Mouse (Mus musculus) CH12F3 (cell line): Measurements from ENCODE around the gene Atad5.
"Not testable (repeated sequence)": the region's sequence is repeated elsewhere in the genome, so short reads cannot be mapped to it uniquely, and the experiment has no call there.

Experiments
- in situ Hi-C: fragments of 300-500 bp; cut with MboI; formaldehyde crosslinking; loops from 2 replicates; pipeline ENCODE4 v1.14.3; 2020; ENCODE audit warnings: low sequenced_read_pairs

Atad5 gene

GRCm38 (mm10) chr11:80148313-80148712, 59.1 kb downstream of the Atad5 start:
- in situ Hi-C loops, result no loop called here

DNA sequence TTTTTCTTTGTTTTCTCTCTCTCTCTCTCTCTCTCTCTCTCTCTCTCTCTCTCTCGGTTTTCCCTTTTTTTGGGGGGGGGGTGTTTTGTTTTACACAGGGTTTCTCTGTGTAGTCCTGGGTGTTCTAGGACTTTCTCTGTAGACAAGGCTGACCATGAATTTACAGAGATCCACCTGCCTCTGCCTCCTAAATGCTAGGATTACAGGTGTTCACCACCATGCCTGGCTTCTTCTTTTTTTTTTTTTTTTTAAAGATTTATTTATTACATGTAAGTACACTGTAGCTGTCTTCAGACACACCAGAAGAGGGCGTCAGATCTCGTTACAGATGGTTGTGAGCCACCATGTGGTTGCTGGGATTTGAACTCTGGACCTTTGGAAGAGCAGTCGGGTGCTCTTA, 59.8 kb downstream of the Atad5 start:
- in situ Hi-C loops, result not testable (repeated sequence)

DNA sequence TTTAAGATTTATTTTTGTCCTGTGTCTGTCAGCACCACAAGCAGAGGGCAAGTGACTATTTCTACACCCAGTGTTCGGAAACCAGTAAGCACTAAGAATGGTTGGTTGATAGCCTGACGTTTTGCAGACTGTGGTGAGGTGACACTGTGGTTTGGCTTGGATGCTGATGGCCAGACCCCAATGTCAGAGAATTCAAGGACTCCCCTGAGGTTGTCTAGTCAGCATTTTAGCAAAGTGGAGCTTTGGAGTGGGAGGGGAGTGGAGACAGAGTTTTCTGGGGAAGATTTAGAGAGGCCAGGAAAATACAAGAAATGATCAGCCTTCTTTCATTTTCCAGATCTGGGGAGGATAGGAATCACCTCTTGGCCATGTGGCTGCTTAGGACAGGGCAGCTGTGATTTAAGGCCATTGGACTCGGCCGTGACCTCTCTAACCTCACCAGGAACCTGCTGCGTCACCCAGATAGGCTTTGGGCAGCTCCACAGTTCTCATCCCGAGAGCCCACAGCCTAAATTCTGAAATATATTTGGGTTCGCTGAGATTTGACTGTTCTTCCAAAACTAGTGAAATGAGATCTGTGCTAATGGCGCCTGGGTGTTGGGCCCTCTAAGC, 60.3 kb downstream of the Atad5 start:
- in situ Hi-C loops, result no loop called here

GRCm38 (mm10) chr11:80150566-80150965, 61.4 kb downstream of the Atad5 start:
- in situ Hi-C loops, result no loop called here

GRCm38 (mm10) chr11:80151541-80151940, 62.3 kb downstream of the Atad5 start:
- in situ Hi-C loops, result no loop called here

- in situ Hi-C loops, result no loop called here
Measured at GRCm38 (mm10) chr11:80152376-80152775, 63.2 kb downstream of the Atad5 start.

DNA sequence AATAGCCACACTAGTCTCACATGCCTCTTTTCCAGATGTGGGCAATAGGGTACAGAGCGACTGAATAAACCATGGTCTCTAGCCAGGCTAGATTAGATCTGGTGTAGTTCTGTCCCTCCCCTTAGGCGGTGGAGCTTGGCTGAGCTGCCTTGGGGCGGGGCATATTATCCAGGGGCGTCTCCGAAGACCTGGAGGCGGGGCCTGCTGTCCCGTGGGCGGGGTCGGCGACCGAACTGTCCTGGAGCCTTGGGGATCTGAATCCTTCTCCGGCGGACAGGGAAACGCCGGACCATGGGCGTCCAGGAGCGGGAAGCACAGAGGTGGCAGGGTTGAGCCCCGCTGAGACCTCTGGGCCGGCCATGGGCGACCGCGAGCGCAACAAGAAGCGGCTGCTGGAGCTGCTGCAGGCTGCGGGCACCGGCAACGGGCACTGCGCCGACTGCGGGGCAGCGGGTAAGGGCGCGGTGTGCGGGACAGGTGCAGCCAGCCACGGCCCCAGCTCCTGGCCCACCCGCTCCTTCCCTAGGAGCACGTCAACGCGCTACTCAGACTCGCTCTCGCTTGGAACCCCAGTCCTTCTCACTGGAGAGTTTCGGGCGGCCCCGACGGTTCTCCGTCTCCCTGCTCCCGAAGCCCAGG, 64.8 kb downstream of the Atad5 start, which contains the start of gene Adap2:
TSS of gene Adap2 (plus strand) at position 249 of the 639 bp plus-strand sequence.
- in situ Hi-C loops, result no loop called here

DNA sequence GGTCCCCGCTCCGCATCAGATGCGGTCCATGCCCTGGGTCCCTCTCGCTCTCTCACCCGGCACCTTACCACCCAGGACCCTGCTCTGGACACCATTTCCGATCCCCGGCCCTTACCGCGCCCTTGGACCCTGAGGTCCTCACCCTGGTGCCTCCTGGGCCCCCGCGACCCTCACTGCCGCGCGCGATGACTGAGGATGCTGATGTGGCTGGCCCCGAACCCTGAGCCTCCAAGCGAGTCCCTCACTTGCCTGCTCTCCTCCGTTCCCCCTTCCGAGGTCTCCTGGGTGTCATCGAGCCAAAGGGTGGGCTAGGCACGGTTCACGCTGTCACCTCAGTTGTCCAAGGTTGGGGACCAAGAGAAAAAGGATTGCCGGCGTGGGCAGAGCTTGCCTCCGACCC, 65.3 kb downstream of the Atad5 start:
- in situ Hi-C loops, result no loop called here

- in situ Hi-C loops, result no loop called here
Measured at GRCm38 (mm10) chr11:80155541-80155940, 66.3 kb downstream of the Atad5 start.

GRCm38 (mm10) chr11:80155961-80156360, 66.8 kb downstream of the Atad5 start:
- in situ Hi-C loops, result no loop called here

GRCm38 (mm10) chr11:80156841-80157240, 67.6 kb downstream of the Atad5 start:
- in situ Hi-C loops, result no loop called here

GRCm38 (mm10) chr11:80159018-80159417, 69.8 kb downstream of the Atad5 start:
- in situ Hi-C loops, result no loop called here

DNA sequence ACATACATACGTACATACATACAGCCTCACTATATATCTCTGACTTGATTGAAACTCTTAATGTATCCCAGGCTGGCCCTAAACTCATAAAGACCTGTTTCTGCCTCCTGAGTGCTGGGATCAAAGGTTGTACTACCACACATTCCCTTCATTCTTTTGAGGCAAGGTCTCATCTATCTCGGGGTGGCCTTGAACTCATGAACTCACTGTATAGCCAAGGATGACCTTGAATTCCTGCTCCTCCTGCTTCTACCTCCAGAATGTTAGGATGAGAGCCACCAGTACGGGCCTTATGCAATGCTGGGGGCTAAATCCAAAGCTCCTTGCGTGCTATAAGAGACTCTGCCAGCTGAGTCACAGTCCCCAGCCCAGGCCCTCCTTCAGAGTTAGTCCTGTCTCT, 71.8 kb downstream of the Atad5 start:
- in situ Hi-C loops, result no loop called here

DNA sequence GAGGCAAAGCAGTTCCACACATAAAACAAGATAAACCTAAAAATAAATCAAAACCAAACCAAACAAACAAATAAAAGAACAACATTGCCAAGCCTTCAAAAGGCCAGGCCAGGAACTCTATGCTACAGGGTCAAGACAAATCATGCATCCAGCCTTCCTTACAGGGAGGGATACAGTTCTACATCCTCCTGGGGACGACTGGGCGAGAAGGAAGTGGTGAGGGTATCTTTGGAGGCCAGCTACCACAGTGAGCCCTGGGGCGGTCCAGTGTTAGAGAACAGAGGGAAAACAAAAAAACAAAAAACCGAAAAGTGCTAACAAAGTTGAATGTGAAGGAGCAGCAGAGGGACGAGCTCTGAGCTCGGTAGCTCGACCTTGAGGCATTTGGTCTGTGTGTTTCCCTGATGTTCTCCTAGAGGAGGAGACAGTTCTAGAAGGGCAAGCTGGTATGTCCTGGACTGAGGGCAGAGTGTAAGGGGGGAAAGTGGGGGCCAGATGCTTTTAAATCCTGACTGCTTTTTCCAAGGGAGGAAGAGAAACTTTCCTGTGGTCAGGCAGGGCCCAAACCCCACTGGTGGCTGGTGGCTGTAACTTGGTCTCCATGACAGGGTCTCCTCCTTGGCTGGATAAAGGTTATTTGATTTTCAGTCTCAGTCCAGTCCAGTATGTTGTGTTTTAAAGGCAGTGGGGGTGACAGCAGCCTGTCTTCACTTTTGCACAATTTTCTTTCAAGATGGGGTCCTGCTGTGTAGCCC, 74.3 kb downstream of the Atad5 start:
- in situ Hi-C loops, result no loop called here

DNA sequence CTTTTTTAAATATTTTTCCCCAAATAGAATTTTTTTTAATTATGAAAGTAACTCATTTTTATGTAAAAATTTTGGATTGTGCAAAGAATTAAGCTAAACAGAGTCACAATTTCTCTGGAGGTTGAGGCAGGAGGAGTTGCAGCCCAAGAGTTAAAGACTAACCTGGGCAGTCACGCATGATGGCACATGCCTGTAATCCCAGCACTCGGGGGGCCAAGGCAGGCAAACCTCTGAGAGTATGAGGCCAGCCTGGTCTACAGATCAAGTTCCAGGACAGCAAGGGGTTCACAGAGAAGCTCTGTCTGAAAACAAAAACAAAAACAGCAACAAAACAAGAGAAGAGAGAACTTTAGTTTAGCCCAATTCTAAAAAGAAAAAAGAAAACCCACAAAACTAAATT, 75.0 kb downstream of the Atad5 start:
- in situ Hi-C loops, result no loop called here

DNA sequence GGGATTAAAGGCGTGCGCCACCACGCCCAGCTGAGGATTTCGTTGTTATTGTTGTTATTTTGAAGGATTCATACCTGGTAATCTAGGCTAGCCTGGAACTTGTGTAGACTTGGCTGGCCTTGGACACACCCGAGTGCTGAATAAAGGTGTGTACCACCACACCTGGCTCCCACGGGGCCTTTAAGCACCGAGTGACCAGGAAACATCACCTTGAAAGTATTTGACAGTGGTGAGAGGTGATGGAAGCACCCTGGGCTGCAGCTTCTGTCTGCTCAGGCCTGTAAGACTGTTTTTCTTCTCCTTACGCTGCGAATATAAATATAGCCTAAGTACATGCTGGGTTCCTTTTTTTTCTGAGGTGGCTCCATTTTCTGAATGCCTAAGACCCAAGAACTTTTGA, 78.9 kb downstream of the Atad5 start:
- in situ Hi-C loops, result no loop called here

GRCm38 (mm10) chr11:80168611-80169249, 79.5 kb downstream of the Atad5 start:
- in situ Hi-C loops, result no loop called here

DNA sequence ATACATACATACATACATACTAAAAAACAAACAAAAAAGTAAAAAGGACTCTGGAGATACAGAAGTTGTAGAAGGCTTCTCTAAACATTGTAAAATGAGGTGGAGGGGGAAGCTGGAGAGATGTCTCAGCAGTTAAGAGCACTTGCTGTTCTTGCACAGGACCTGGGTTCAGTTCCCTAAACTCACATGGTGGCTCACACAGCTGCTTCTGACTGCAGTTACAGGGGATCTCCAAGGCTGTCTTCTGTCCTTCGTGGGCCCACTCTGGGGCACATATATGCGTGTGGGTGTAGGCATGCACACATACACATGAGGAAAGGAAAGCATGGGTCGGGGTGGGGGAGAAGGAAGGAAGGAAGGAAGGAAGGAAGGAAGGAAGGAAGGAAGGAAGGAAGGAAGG, 80.4 kb downstream of the Atad5 start:
- in situ Hi-C loops, result no loop called here

DNA sequence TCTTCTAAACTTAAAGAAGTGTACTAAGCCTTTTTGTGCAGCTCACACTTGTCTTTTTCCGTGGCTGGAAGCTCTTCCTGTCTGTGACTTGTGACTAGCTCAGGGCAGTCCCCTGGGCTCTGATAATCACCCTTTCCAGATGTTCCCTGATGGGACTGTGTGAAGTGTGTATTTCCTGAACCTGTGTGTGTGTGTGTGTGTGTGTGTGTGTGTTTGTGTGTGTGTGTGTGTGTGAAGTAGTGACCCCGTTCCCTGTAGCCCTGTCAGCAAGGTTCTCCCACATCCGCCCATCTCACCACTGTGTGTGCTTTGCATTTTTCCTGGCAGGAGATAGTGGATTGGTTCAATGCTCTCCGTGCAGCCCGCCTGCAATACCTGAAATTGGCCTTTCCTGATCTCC, 81.2 kb downstream of the Atad5 start:
- in situ Hi-C loops, result no loop called here

DNA sequence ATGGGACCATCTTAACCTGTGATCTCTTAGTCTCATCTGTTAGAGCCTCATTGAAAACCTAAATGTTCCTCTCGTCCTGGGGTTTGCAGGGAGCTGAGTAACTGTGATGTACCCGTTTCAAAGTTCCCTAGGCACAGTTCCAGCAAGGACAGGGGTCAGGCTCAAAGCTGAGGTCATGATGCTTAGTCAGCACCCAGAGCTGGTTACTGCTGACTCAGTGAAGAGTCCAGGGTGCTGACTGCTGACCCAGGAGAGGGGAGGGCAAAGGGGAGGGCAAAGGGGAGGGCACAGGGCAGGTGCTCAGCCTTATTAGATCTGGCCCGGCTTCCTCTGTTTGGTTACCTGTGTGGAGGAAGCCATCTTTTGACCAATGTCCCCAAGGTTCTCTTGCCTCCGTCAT, 82.7 kb downstream of the Atad5 start:
- in situ Hi-C loops, result no loop called here

DNA sequence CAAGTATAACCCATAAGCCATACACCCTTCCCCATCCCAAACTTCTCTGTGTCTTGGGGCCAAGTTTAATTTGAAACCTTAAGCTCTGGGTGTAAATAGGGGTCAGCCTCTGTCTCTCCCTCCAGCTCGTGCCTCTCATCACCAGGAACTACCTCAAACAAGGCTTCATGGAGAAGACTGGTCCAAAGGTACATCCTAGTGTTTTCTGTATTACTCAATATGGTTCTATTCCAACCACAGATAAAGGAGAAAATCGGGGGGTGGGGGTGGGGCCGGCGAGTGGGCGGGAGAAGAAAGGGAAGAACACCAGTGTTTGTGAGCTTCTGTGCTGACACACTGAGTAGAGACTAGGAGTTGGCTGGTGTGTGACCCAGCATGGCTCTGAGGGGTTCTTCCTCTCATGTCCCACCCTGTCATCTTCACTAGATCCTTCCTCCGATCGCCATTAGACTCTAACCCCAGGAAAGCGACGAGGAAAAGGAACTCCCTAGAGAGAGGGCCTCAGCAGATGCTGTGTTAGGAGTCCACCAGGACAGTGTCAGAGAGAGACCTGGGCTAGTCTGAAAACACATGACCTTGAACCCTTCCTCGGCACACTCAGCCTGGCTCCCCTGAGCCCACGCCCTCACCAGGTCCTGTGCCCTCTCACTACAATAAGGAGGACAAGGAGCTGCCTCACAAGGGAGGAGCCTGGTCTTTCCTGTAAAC, 84.9 kb downstream of the Atad5 start:
- in situ Hi-C loops, result no loop called here
